Mouse (Mus musculus) forebrain, embryonic 11.5 days (tissue): ENCODE results near the gene Ptgs1. TPM values are rescaled to one million over a fixed set of nuclear protein-coding genes. Genes with fewer than 3 reads are reported as not detected.
"Not testable (repeated sequence)": the region's sequence is repeated elsewhere in the genome, so short reads cannot be mapped to it uniquely, and the experiment has no call there.

Source experiments
- ATAC-seq: fragments of 200-750 bp; cut with Nextera tagmentation; replicated peaks from 2 replicates; pipeline ENCODE4 v1.8.0; 2017; ENCODE audit warnings: moderate TSS enrichment; ENCODE audit not compliant: low FRiP score
- DNase-seq: peaks from one replicate; pipeline ENCODE4 v3.0.0-alpha.2; 2017; ENCODE audit warnings: low spot score
- H3K27ac ChIP-seq: fragments of 300-500 bp; sonication (generic); 2 replicates; pipeline ENCODE4 v1.5.1; 2014; ENCODE audit warnings: low read depth, low read length
- H3K27me3 ChIP-seq: fragments of 300-500 bp; sonication (generic); 2 replicates; pipeline ENCODE4 v1.6.1; 2014; ENCODE audit warnings: mild to moderate bottlenecking, low read length, mixed read lengths; ENCODE audit not compliant: control insufficient read depth, insufficient read depth
- H3K36me3 ChIP-seq: fragments of 300-500 bp; sonication (generic); 2 replicates; pipeline ENCODE4 v1.6.1; 2014; ENCODE audit warnings: mild to moderate bottlenecking, low read length, moderate library complexity, mixed read lengths; ENCODE audit not compliant: control insufficient read depth, insufficient read depth
- H3K4me1 ChIP-seq: fragments of 300-500 bp; sonication (generic); replicated peaks from 2 replicates; pipeline ENCODE4 v1.6.1; 2014; ENCODE audit warnings: low read length, mixed read lengths; ENCODE audit not compliant: control insufficient read depth, insufficient read depth
- H3K4me2 ChIP-seq: fragments of 300-500 bp; sonication (generic); 2 replicates; pipeline ENCODE4 v1.6.1; 2014; ENCODE audit warnings: low read depth, mild to moderate bottlenecking, low read length, moderate library complexity, mixed read lengths; ENCODE audit not compliant: severe bottlenecking
- H3K4me3 ChIP-seq: fragments of 300-500 bp; sonication (generic); 2 replicates; pipeline ENCODE4 v1.5.1; 2014; ENCODE audit warnings: low read depth, low read length
- H3K9ac ChIP-seq: fragments of 300-500 bp; sonication (generic); 2 replicates; pipeline ENCODE4 v1.6.1; 2014; ENCODE audit warnings: low read length
- H3K9me3 ChIP-seq: fragments of 300-500 bp; sonication (generic); 2 replicates; pipeline ENCODE4 v1.6.1; 2016; ENCODE audit warnings: low read length, mixed read lengths; ENCODE audit not compliant: control insufficient read depth
- WGBS: fragments of 180-500 bp; shearing (Covaris S2); extraction: QIAGEN DNeasy Blood & Tissue Kit; methylation state at CpG from one replicate; pipeline ENCODE4 v1.1.7; 2014; 5-methylcytosine and 5-hydroxymethylcytosine counted together
- polyA plus RNA-seq: library from polyadenylated mRNA; unstranded; fragments of >200 nt; fragmentation: Nextera tagmentation; extraction: Ambion mirVana; gene quantifications from 2 replicates; pipeline ENCODE4 v1.2.1, GENCODE M21; 2014

Gene Ptgs1
- 2.8 and 2.9 TPM in 2 replicates for polyA plus RNA-seq

DNA sequence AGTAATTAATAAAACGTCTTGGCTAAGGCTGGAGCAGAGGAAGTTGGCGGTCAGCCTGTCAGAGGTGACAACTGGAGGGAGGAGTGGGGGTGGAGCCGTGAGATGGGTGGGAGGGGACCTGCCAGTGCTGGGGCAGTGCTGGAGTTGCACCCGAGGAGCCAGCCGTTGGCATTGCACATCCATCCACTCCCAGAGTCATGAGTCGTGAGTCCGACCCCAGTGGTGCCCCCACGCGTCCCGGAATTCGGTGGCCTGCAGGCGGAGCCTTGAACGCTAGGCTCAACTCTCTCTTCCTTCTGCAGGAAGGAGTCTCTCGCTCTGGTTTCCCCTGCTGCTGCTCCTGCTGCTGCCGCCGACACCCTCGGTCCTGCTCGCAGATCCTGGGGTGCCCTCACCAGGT lies at the start of gene Ptgs1:
Gene Ptgs1 (plus strand): TSS at position 61 of the 400 bp plus-strand sequence.
- no peak; the same call in 1 of the 2 replicates for ATAC-seq
- 2% methylated on average over 18 of the region's 18 CpGs for whole genome bisulfite sequencing

GRCm38 (mm10) chr2:36181587-36182368 lies 48.4 kb upstream of the Ptgs1 start:
- H3K27ac ChIP-seq, H3K9ac ChIP-seq: not testable (repeated sequence)
- WGBS, result 91% methylated on average over 4 of the region's 4 CpGs

More for the DNA sequence above, at the start of gene Ptgs1:
- 0 out of 2 replicates have a peak, but pooled peaks cover 2% of the 10 kb centered on the region for H3K4me1 ChIP-seq
- H3K4me3 ChIP-seq, result peak within 1 kb of the TSS; percentile 27
- no peaks in the 10 kb centered on the region for H3K36me3 ChIP-seq
- H3K9ac ChIP-seq, result peak within 1 kb of the TSS; percentile 46
- H3K27ac ChIP-seq, result no peak within 1 kb of the TSS
- H3K27me3 ChIP-seq, result peaks cover 3% of the 10 kb centered on the region; the same call in 1 of the 2 replicates
- H3K9me3 ChIP-seq, result no peaks in the 10 kb centered on the region
- H3K4me2 ChIP-seq, result peak within 1 kb of the TSS; percentile 62
- DNase-seq, result peak; percentile 62

DNA sequence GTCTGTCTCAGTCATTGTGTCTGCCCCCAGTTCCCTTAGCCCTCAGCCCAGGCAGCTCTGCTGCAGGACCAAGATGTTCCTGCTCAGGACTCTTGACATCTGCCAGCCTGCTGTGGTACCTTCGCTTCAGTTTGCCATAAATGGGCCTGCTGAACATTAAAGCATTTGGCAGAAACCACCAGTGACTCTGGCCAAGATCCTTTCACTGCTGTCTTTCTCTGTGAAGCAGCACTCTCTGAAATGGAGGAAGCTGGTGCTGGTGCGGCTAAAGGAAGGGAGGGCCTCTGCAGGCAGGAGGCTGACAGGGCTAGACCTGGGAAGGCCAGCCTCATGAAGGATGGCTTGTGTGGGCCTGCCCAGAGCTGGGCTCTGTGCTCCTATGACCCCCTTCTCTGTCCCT lies 46.9 kb upstream of the Ptgs1 start:
- ATAC-seq (no peak), DNase-seq (no peak)
- H3K4me3 ChIP-seq, result no peak overlapping the region
- no peaks in the 10 kb centered on the region for H3K9me3 ChIP-seq
- H3K9ac ChIP-seq, result no peak overlapping the region
- no peaks in the 10 kb centered on the region for H3K27me3 ChIP-seq
- H3K27ac ChIP-seq, result no peak overlapping the region
- H3K36me3 ChIP-seq, result no peaks in the 10 kb centered on the region
- H3K4me1 ChIP-seq, result no peaks in the 10 kb centered on the region
- WGBS, result 81% methylated on average over 2 of the region's 2 CpGs
- H3K4me2 ChIP-seq, result no peak overlapping the region

More at GRCm38 (mm10) chr2:36181587-36182368, 48.4 kb upstream of the Ptgs1 start:
- H3K4me3 ChIP-seq, H3K4me2 ChIP-seq, DNase-seq, ATAC-seq, H3K4me1 ChIP-seq, H3K27me3 ChIP-seq, H3K9me3 ChIP-seq, H3K36me3 ChIP-seq: not testable (repeated sequence)

DNA sequence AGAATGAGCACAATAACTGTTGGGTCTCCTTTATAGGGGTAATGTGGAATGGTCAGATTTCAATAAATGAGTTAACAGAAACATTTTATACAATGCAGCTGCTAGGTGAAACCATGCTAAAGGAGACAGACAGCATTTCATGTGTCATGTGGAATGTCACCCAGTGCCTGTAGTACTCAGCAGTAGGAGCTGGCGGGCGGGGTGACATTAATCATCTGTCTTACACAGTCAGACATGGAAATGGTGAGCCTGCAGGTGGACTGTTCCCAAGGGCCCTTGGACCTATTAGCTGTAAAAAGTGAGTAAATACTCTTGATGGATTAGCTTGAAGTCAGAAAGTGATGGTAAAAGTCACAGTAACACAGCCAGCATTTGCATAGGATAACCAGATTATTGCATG lies 46.0 kb upstream of the Ptgs1 start:
- ATAC-seq (no peak), DNase-seq (no peak)
- Histone ChIP-seq H3K9ac (no peak overlapping the region), H3K9me3 (no peaks in the 10 kb centered on the region), H3K27ac (no peak overlapping the region), H3K27me3 (no peaks in the 10 kb centered on the region), H3K4me2 (no peak overlapping the region), H3K4me3 (no peak overlapping the region), H3K36me3 (no peaks in the 10 kb centered on the region), H3K4me1 (no peaks in the 10 kb centered on the region)
- 91% methylated on average over 2 of the region's 2 CpGs for WGBS

DNA sequence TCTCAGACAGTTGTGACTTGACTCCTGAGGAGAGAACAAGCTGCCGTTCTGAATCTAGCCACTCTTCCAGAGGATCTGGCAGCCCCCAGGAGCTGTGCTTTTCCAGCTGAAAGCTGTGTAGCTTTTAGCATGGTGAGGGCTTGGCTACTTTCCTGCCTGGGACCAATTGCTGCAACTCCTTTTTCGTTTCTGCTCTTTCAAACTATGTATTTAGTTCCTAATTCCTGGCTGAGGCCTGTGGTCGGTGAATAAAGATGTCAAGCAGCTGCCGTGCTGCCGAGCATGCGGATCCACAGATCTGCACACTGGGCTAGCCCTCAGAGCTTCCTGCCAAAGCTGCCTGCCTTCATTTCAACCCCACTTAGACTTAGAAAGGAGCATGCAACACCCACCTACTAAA lies 45.4 kb upstream of the Ptgs1 start:
- ATAC-seq, result no peak
- Histone ChIP-seq H3K27ac (no peak overlapping the region), H3K4me1 (no peaks in the 10 kb centered on the region)

GRCm38 (mm10) chr2:36189200-36189599 lies 41.0 kb upstream of the Ptgs1 start:
- DNase-seq, H3K27me3 ChIP-seq, H3K4me3 ChIP-seq, H3K27ac ChIP-seq, H3K4me1 ChIP-seq, H3K9ac ChIP-seq, H3K4me2 ChIP-seq, ATAC-seq, H3K9me3 ChIP-seq, H3K36me3 ChIP-seq: not testable (repeated sequence)
- WGBS, result 91% methylated on average over 6 of the region's 6 CpGs

More for the DNA sequence above, 45.4 kb upstream of the Ptgs1 start:
- Histone ChIP-seq H3K9ac (no peak overlapping the region), H3K4me3 (no peak overlapping the region), H3K4me2 (no peak overlapping the region), H3K9me3 (no peaks in the 10 kb centered on the region), H3K27me3 (no peaks in the 10 kb centered on the region), H3K36me3 (no peaks in the 10 kb centered on the region)
- WGBS, result 89% methylated on average over 6 of the region's 6 CpGs
- DNase-seq, result no peak

DNA sequence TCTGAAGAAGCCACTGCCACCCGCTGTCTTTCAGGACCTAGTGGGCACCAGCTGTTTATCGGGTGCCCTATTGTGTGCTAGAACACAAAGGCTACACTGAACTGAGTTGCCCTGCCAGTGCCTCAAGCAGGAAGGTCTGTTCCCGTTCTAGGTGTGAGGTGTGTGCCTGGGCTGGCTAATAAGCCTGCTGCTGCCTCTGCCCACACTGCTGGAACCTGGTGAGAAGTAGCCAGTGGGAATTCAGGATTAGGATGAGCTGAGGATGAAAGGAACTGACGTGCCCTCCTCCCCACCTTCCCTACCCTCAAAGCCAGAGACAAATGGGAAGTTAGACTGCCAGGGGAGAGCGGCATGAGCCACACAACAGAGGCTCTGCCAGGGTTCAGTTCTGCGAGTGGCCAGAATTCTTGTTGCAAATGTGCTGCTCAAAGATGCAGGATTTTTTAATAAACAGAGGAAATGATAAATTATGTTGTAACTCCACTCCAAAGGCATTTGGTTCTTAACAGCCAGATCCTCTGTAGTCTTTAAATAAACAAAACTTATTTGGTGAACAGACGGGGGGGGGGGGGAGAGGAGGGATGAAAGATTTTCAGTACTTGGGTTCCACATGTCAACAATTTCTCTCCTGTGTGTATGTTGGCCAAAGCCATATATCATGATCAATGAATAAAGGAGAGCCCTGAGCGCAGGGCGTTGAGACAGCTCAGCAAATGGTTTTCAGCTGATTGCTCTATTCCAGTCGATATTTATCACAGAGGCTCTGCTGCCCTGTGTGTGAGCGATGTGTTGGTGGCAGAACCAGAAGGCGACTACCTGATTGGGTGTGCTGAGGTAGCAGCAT lies 38.9 kb upstream of the Ptgs1 start:
- ATAC-seq (no peak), DNase-seq (no peak)
- no peak overlapping the region for H3K4me2 ChIP-seq
- H3K9me3 ChIP-seq, result no peaks in the 10 kb centered on the region
- H3K36me3 ChIP-seq, result no peaks in the 10 kb centered on the region
- no peak overlapping the region for H3K9ac ChIP-seq
- 64% methylated on average over 12 of the region's 12 CpGs for WGBS
- H3K4me1 ChIP-seq, result no peaks in the 10 kb centered on the region
- H3K27ac ChIP-seq, result no peak overlapping the region
- H3K4me3 ChIP-seq, result no peak overlapping the region
- H3K27me3 ChIP-seq, result no peaks in the 10 kb centered on the region

GRCm38 (mm10) chr2:36197021-36197420 lies 33.2 kb upstream of the Ptgs1 start:
- Histone ChIP-seq H3K9ac (no peak overlapping the region), H3K27ac (no peak overlapping the region), H3K36me3 (no peaks in the 10 kb centered on the region), H3K4me3 (no peak overlapping the region), H3K27me3 (peaks cover 12% of the 10 kb centered on the region), H3K9me3 (no peaks in the 10 kb centered on the region), H3K4me2 (no peak overlapping the region), H3K4me1 (peaks cover 8% of the 10 kb centered on the region; the same call in 1 of the 2 replicates)
- WGBS, result 52% methylated on average over 3 of the region's 3 CpGs
- DNase-seq (no peak), ATAC-seq (no peak)
